Mouse (Mus musculus) limb, embryonic 12.5 days (tissue): ENCODE measurements around the gene Sp6. TPM values are rescaled to one million over a fixed set of nuclear protein-coding genes. Genes with fewer than 3 reads are reported as not detected.

Experiments used
- ATAC-seq: fragments of 200-750 bp; cut with Nextera tagmentation; 2 replicates; pipeline ENCODE4 v1.8.0; 2017; ENCODE audit warnings: low read depth, moderate TSS enrichment; ENCODE audit not compliant: insufficient number of reproducible peaks, insufficient read depth, low FRiP score, low TSS enrichment
- H3K27ac ChIP-seq: fragments of 300-500 bp; sonication (generic); 2 replicates; pipeline ENCODE4 v1.5.1; 2016; ENCODE audit warnings: mild to moderate bottlenecking, moderate library complexity
- H3K27me3 ChIP-seq: fragments of 300-500 bp; sonication (generic); 2 replicates; pipeline ENCODE4 v1.6.1; 2016; ENCODE audit warnings: mild to moderate bottlenecking, moderate library complexity
- H3K36me3 ChIP-seq: fragments of 300-500 bp; sonication (generic); 2 replicates; pipeline ENCODE4 v1.6.1; 2016; ENCODE audit warnings: mild to moderate bottlenecking, moderate library complexity
- H3K4me1 ChIP-seq: fragments of 300-500 bp; sonication (generic); replicated peaks from 2 replicates; pipeline ENCODE4 v1.6.1; 2016
- H3K4me2 ChIP-seq: fragments of 300-500 bp; sonication (generic); 2 replicates; pipeline ENCODE4 v1.6.1; 2016; ENCODE audit warnings: mild to moderate bottlenecking, moderate library complexity
- H3K4me3 ChIP-seq: fragments of 300-500 bp; sonication (generic); replicated peaks from 2 replicates; pipeline ENCODE4 v1.5.1; 2016; ENCODE audit warnings: mild to moderate bottlenecking
- H3K9ac ChIP-seq: fragments of 300-500 bp; sonication (generic); replicated peaks from 2 replicates; pipeline ENCODE4 v1.6.1; 2016; ENCODE audit warnings: mild to moderate bottlenecking, moderate library complexity
- H3K9me3 ChIP-seq: fragments of 300-500 bp; sonication (generic); 2 replicates; pipeline ENCODE4 v1.6.1; 2016; ENCODE audit warnings: mild to moderate bottlenecking, moderate library complexity
- WGBS: fragments of 180-500 bp; shearing (Covaris S2); methylation state at CpG from one replicate; pipeline ENCODE4 v1.1.7; 2016; 5-methylcytosine and 5-hydroxymethylcytosine counted together
- microRNA-seq: library from miRNA; unstranded; fragments of <30 nt; microRNA quantifications from one replicate; pipeline ENCODE4, GENCODE M21; 2017
- polyA plus RNA-seq: library from polyadenylated mRNA; unstranded; fragments of >200 nt; fragmentation: Nextera tagmentation; extraction: Ambion mirVana; gene quantifications from 2 replicates; pipeline ENCODE4 v1.2.1, GENCODE M21; 2016

The Sp6 gene
- polyA plus RNA-seq, 1 experiment from 2014 or later: 6.5 TPM

GRCm38 (mm10) chr11:97069333-97069732 is 56.1 kb downstream of the Sp6 start:
- no peak for ATAC-seq
- no peak overlapping the region for H3K4me2 ChIP-seq
- no peaks in the 10 kb centered on the region for H3K9me3 ChIP-seq
- H3K27me3 ChIP-seq: no peaks in the 10 kb centered on the region
- H3K9ac ChIP-seq: no peak overlapping the region
- no peaks in the 10 kb centered on the region for H3K4me1 ChIP-seq
- H3K4me3 ChIP-seq: no peak overlapping the region
- no peak overlapping the region for H3K27ac ChIP-seq
- 60% methylated on average over 1 of the region's 1 CpGs for WGBS
- peaks cover 30% of the 10 kb centered on the region for H3K36me3 ChIP-seq

GRCm38 (mm10) chr11:97069770-97070169 is 56.6 kb downstream of the Sp6 start:
- Histone ChIP-seq H3K27ac (no peak overlapping the region), H3K36me3 (peaks cover 29% of the 10 kb centered on the region), H3K9ac (no peak overlapping the region), H3K27me3 (no peaks in the 10 kb centered on the region), H3K4me1 (no peaks in the 10 kb centered on the region), H3K4me2 (no peak overlapping the region), H3K9me3 (no peaks in the 10 kb centered on the region), H3K4me3 (no peak overlapping the region)
- WGBS: 87% methylated on average over 2 of the region's 2 CpGs
- ATAC-seq: no peak

GRCm38 (mm10) chr11:97071129-97071528 is 57.9 kb downstream of the Sp6 start:
- Histone ChIP-seq H3K27me3 (no peaks in the 10 kb centered on the region), H3K9me3 (no peaks in the 10 kb centered on the region), H3K36me3 (peaks cover 20% of the 10 kb centered on the region), H3K4me3 (no peak overlapping the region), H3K27ac (no peak overlapping the region), H3K4me1 (no peaks in the 10 kb centered on the region), H3K9ac (no peak overlapping the region), H3K4me2 (no peak overlapping the region)
- ATAC-seq: no peak
- 69% methylated on average over 1 of the region's 1 CpGs for WGBS

GRCm38 (mm10) chr11:97072533-97072932 is 59.3 kb downstream of the Sp6 start:
- Histone ChIP-seq H3K9me3 (no peaks in the 10 kb centered on the region), H3K4me2 (no peak overlapping the region), H3K4me3 (no peak overlapping the region), H3K36me3 (peaks cover 10% of the 10 kb centered on the region), H3K9ac (no peak overlapping the region), H3K4me1 (no peaks in the 10 kb centered on the region), H3K27ac (no peak overlapping the region), H3K27me3 (no peaks in the 10 kb centered on the region)
- ATAC-seq: no peak; the same call in 1 of the 2 replicates
- WGBS: 31% methylated on average over 3 of the region's 3 CpGs

GRCm38 (mm10) chr11:97074235-97074634 is 61.0 kb downstream of the Sp6 start:
- Histone ChIP-seq H3K4me1 (no peaks in the 10 kb centered on the region), H3K4me3 (no peak overlapping the region), H3K9me3 (no peaks in the 10 kb centered on the region), H3K4me2 (no peak overlapping the region), H3K27ac (no peak overlapping the region), H3K27me3 (no peaks in the 10 kb centered on the region), H3K36me3 (no peaks in the 10 kb centered on the region), H3K9ac (no peak overlapping the region)
- 70% methylated on average over 8 of the region's 8 CpGs for WGBS
- no peak for ATAC-seq

Small RNA genes within 50 kb of the gene (microRNA-seq; reads per million reads assigned to microRNA genes)
- gene Mir8103: 1.2 reads per million

Other genes starting within 250 kb of the Sp6 start
- gene Snx11, start 235.8 kb upstream of the Sp6 start, polyA plus RNA-seq: 21.1 and 21.2 TPM in 2 replicates
- gene Cbx1, start 224.3 kb upstream of the Sp6 start, polyA plus RNA-seq: 184 and 189 TPM in 2 replicates
- 66.3 and 70.1 TPM in 2 replicates for gene Nfe2l1, start 183.4 kb upstream of the Sp6 start, polyA plus RNA-seq
- 78.1 and 88.3 TPM in 2 replicates for gene Copz2, start 163.5 kb upstream of the Sp6 start, polyA plus RNA-seq
- 87.8 and 89.6 TPM in 2 replicates for gene Cdk5rap3, start 96.9 kb upstream of the Sp6 start, polyA plus RNA-seq
- 0.84 and 1.1 TPM in 2 replicates for gene Prr15l, start 85.3 kb upstream of the Sp6 start, polyA plus RNA-seq
- gene Pnpo, start 69.4 kb upstream of the Sp6 start, polyA plus RNA-seq: 18.4 and 19.7 TPM in 2 replicates
- gene Sp2, start 30.4 kb upstream of the Sp6 start, polyA plus RNA-seq: 13.7 and 17.8 TPM in 2 replicates
- 32.4 and 35.1 TPM in 2 replicates for gene Scrn2, start 16.5 kb downstream of the Sp6 start, polyA plus RNA-seq
- 1.0 TPM in 2 replicates for gene Lrrc46, start 28.0 kb downstream of the Sp6 start, polyA plus RNA-seq
- 80.0 and 80.5 TPM in 2 replicates for gene Mrpl10, start 28.2 kb downstream of the Sp6 start, polyA plus RNA-seq
- gene Osbpl7, start 37.2 kb downstream of the Sp6 start, polyA plus RNA-seq: 6.7 and 8.7 TPM in 2 replicates
- 0.17 TPM in 1 of 2 replicates, not detected in the other for gene Tbx21, start 101.9 kb downstream of the Sp6 start, polyA plus RNA-seq
- gene Tbkbp1, start 138.1 kb downstream of the Sp6 start, polyA plus RNA-seq: 8.0 and 8.7 TPM in 2 replicates
- 60.2 and 62.7 TPM in 2 replicates for gene Kpnb1, start 174.5 kb downstream of the Sp6 start, polyA plus RNA-seq